Comparison of ENCODE assay signal across 14 mouse cellular contexts in the genomic region with DNA sequence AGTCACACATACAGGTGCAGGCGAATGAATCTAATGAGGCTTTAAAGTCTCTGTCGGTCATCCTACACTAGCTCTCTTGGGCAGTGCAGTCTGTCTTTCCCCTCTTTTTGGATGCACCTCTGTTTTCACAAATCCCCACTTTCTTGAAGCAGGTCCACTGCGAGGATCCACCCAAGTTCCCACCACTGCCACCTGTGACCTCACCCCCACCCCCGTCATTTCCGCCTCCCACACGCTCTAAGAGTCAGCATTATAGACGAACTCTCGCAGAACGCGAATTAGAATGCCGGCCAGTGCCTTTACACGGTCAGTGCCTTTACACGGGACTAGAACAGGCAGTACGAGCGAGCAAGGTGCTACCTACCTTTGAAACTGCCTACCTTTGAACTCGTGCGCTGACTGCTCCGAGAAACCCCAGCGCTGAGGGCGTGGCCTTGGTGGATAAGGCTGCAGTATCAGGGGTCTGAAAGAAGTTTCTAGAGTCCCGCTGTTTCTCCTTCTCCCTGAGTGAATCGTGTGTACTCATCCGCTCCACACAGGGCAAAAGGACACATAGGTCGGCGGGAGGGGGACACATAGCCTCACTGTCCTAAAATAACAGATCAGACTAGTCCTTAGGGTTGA. TPM values are rescaled to one million over a fixed set of nuclear protein-coding genes. Genes with fewer than 3 reads are reported as not detected.
A peak's percentile ranks its signal among the peaks of the same experiment; 100 is the strongest.
DNase-seq lines count a peak whose midpoint lies in the region; ATAC-seq and TF ChIP-seq lines count a peak whose summit lies in the region.
"Had no signal": no experiment of that assay in that cellular context is flagged by ENCODE, and none has a peak within 500 bp of the region (broad histone marks: within the 10 kb centered on the region; RNA-seq: fewer than 3 reads in every experiment).

No protein-coding gene starts in this region.

- 0 out of 2 replicates have a peak overlapping the region, but pooled peaks have one; percentile 8 for H3K4me3 ChIP-seq in heart, embryonic 11.5 days (ENCODE audit: low read depth, low read length)
- peak overlapping the region; percentile 52 for H3K4me3 ChIP-seq in testis, adult 2 months (ENCODE audit: control insufficient read depth, low read depth, low read length)
- H3K4me3 ChIP-seq: embryonic facial prominence, embryonic 13.5 days; limb, embryonic 13.5 days had no signal

- peak overlapping the region; percentile 50 for H3K4me2 ChIP-seq in heart, embryonic 11.5 days
- H3K4me2 ChIP-seq: embryonic facial prominence, embryonic 13.5 days; limb, embryonic 13.5 days had no signal

- peaks cover 20% of the 10 kb centered on the region for H3K4me1 ChIP-seq in heart, embryonic 11.5 days (ENCODE audit: control insufficient read depth, insufficient read depth, low read length)
- H3K4me1 ChIP-seq in testis, adult 2 months (ENCODE audit: control insufficient read depth, insufficient read depth, low read length), result peaks cover 11% of the 10 kb centered on the region

- 0 out of 2 replicates have a peak overlapping the region, but pooled peaks have one; percentile 31 for H3K27ac ChIP-seq in heart, embryonic 11.5 days (ENCODE audit: low read depth, low read length)
- no peak overlapping the region for H3K27ac ChIP-seq in testis, adult 2 months (ENCODE audit: control insufficient read depth, insufficient read depth, low read depth, low read length)
- H3K27ac ChIP-seq: embryonic facial prominence, embryonic 13.5 days; limb, embryonic 13.5 days had no signal

- peak; percentile 62; the same call in 1 of the 2 replicates for TF ChIP-seq POLR2A in testis, adult 2 months (IDR thresholded peaks at IDR 0.05; ENCODE audit: control insufficient read depth, low read depth, low read length)

- H3K9ac ChIP-seq in heart, embryonic 11.5 days (ENCODE audit: low read depth, low read length), result peak overlapping the region; percentile 52; the same call in 1 of the 2 replicates
- H3K9ac ChIP-seq: embryonic facial prominence, embryonic 13.5 days; limb, embryonic 13.5 days had no signal

- intact Hi-C loops in heart, postnatal 36 days (cut with DNase I), result no loop called here

- 31% methylated on average over 25 of the region's 25 CpGs for WGBS in heart, embryonic 11.5 days (ENCODE audit: insufficient replicate concordance)

- no peak for ATAC-seq in heart, embryonic 11.5 days (replicated peaks; ENCODE audit: insufficient number of reproducible peaks, low FRiP score, low TSS enrichment)
- ATAC-seq: CD4-positive, CD25-positive, alpha-beta regulatory T cell, adult 4 months; forebrain, embryonic 14.5 days had no signal

- DNase-seq in heart, postnatal 36 days, result no peak
- DNase-seq in testis, postnatal 14 days (ENCODE audit: low spot score), result no peak
- peak; percentile 43 for DNase-seq in kidney, postnatal 10 days
- DNase-seq in thymus, postnatal 14 days, result no peak
- DNase-seq in frontal cortex, postnatal 14 days (ENCODE audit: low spot score in 2 of 2), result no peak
- DNase-seq in left cerebral cortex, adult 18-20 months (ENCODE audit: low spot score in 2 of 2), result no peak

- no peak for TF ChIP-seq CTCF in testis, adult 2 months (IDR thresholded peaks at IDR 0.05; ENCODE audit: control insufficient read depth, insufficient read depth, insufficient replicate concordance, low read depth, low read length)

- no peaks in the 10 kb centered on the region for H3K9me3 ChIP-seq in heart, embryonic 11.5 days (replicated peaks; ENCODE audit: control insufficient read depth, low read length)
- H3K9me3 ChIP-seq: embryonic facial prominence, embryonic 13.5 days; limb, embryonic 13.5 days had no signal

- no peaks in the 10 kb centered on the region; the same call in 1 of the 2 replicates for H3K27me3 ChIP-seq in heart, embryonic 11.5 days (ENCODE audit: control insufficient read depth, insufficient read depth, low read length)
- H3K27me3 ChIP-seq in testis, adult 2 months (ENCODE audit: control insufficient read depth, insufficient read depth, low read length), result no peaks in the 10 kb centered on the region
- H3K27me3 ChIP-seq: Patski had no signal

- peaks cover 8% of the 10 kb centered on the region for H3K36me3 ChIP-seq in heart, embryonic 11.5 days (ENCODE audit: control insufficient read depth, insufficient read depth, low read length)
- H3K36me3 ChIP-seq in testis, adult 2 months (ENCODE audit: control insufficient read depth, insufficient read depth, low read length), result no peaks in the 10 kb centered on the region
- H3K36me3 ChIP-seq: embryonic facial prominence, embryonic 13.5 days; limb, embryonic 13.5 days had no signal

RNA-seq across cellular contexts. Expression of a gene that starts 5.6 kb away (rescaled TPM):
- 60.7 and 66.5 TPM in 2 replicates for polyA plus RNA-seq in heart, embryonic 11.5 days (2014; fragmentation: Nextera tagmentation; extraction: Ambion mirVana)
- total RNA-seq in heart, postnatal 36 days (2021), result 100 to 1,000 TPM; 120 to 128 TPM
- 1.4 and 5.8 TPM in 2 replicates for polyA plus RNA-seq in testis, adult 2 months (2012; rRNA removed)
- 100 to 1,000 TPM; 181 to 191 TPM for total RNA-seq in left cerebral cortex, adult 18-20 months (2021)
- total RNA-seq: neutrophil, adult 5-6 weeks had no signal

RNA-seq across cellular contexts. Expression of a gene that starts 9.3 kb away (rescaled TPM):
- polyA plus RNA-seq in heart, embryonic 11.5 days (2014; fragmentation: Nextera tagmentation; extraction: Ambion mirVana), result 428 and 477 TPM in 2 replicates
- total RNA-seq in heart, postnatal 36 days (2021), result 1,000 to 10,000 TPM; 1,347 to 1,420 TPM
- polyA plus RNA-seq in testis, adult 2 months (2012; rRNA removed), result 3.6 and 9.8 TPM in 2 replicates
- total RNA-seq in left cerebral cortex, adult 18-20 months (2021), result under 1 TPM; 0.88 to 0.91 TPM
- total RNA-seq: neutrophil, adult 5-6 weeks had no signal
- polyA plus RNA-seq: CD4-positive, CD25-positive, alpha-beta regulatory T cell, adult 4 months had no signal

RNA-seq across cellular contexts. Expression of a gene that starts 51.7 kb away (rescaled TPM):
- 119 and 121 TPM in 2 replicates for polyA plus RNA-seq in heart, embryonic 11.5 days (2014; fragmentation: Nextera tagmentation; extraction: Ambion mirVana)
- 10 to 100 TPM; 78.0 to 89.7 TPM for total RNA-seq in heart, postnatal 36 days (2021)
- polyA plus RNA-seq in testis, adult 2 months (2012; rRNA removed), result 158 and 175 TPM in 2 replicates
- total RNA-seq in left cerebral cortex, adult 18-20 months (2021), result 10 to 100 TPM; 56.5 to 57.4 TPM

Comparison
In these comparisons a context has a peak if more than half of its experiments do, and no peak if none do; other contexts are left out.
1. RNA of a gene that starts 9.3 kb away (total RNA-seq): 1,347 to 1,420 TPM in heart, postnatal 36 days; 0.88 to 0.91 TPM in left cerebral cortex, adult 18-20 months; every median in the first group is over 100 times any median in the second.